Mouse (Mus musculus): ENCODE data around the gene Rxfp4. TPM values are rescaled to one million over a fixed set of nuclear protein-coding genes. Genes with fewer than 3 reads are reported as not detected.
A peak's percentile ranks its signal among the peaks of the same experiment; 100 is the strongest.

Gene Rxfp4
- polyA plus RNA-seq, 1 experiment from 2014 or later = not detected

DNA sequence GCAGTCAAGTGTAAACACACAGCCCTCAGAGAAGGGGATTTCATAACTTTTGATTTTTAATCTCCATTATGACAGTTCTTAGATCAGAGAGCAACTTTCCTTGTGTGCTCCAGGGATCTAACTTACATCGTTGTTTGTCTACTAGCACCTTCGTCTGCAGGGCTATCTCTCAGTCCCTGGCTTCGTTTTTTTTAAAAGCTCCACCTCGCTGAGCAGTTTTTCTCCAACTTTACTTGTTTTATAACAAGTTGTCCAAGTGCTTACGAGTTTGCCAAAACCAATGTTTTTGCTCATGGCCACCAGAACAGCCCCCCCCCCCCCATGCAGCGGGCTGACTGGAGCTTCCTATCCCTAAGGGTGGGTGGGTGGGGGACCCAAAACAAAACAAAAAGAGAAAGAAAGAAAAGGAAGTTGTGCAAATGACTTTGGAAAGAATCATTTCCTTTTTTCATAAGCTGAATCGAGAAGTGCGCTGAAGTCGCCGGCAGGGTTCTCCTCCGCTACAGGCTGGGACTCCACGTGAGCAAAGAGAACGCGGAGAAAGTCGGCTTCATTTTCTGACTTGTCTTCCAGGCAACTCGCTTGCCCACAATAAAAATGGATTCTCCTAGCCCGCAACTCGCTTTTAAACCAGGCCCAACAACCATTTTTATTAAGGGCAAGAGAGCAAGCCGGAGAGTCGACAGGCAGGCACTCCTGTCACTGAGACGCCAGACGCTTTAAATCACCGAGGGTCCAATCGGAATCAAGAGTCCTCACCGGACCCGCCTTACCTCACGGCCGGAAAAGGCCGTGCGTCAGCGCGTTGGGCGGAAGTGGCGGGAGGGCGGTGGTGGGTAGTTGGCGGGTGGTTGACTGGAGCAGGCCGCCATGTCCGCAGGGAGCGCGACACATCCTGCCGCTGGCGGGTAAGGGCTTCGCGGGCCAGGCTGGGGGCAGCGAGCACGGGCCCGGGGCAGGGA is 32.3 kb upstream of the Rxfp4 start, which contains the start of gene Khdc4:
Gene Khdc4, plus strand, starts transcription at position 824 of the 962 bp plus-strand sequence.
- Histone ChIP-seq H3K4me2 (replicated peaks; ENCODE audit: low read depth, low read length) (peak within 1 kb of the TSS; percentile 96), H3K27me3 (ENCODE audit: insufficient read depth, low read length) (no peaks in the 10 kb centered on the region), H3K9ac (replicated peaks; ENCODE audit: low read length) (peak within 1 kb of the TSS; percentile 98), H3K36me3 (ENCODE audit: insufficient read depth, low read length) (peaks cover 26% of the 10 kb centered on the region), H3K27ac (ENCODE audit: low read length) (peak within 1 kb of the TSS; percentile 98), H3K9me3 (ENCODE audit: low read length) (no peaks in the 10 kb centered on the region), H3K4me3 (ENCODE audit: low read length) (peak within 1 kb of the TSS; percentile 98), H3K4me1 (ENCODE audit: insufficient read depth, low read length) (peaks cover 10% of the 10 kb centered on the region)
- ATAC-seq (ENCODE audit: low FRiP score, low TSS enrichment) = peak; percentile 99
- WGBS = under 1% methylated on average over 47 of the region's 47 CpGs

DNA sequence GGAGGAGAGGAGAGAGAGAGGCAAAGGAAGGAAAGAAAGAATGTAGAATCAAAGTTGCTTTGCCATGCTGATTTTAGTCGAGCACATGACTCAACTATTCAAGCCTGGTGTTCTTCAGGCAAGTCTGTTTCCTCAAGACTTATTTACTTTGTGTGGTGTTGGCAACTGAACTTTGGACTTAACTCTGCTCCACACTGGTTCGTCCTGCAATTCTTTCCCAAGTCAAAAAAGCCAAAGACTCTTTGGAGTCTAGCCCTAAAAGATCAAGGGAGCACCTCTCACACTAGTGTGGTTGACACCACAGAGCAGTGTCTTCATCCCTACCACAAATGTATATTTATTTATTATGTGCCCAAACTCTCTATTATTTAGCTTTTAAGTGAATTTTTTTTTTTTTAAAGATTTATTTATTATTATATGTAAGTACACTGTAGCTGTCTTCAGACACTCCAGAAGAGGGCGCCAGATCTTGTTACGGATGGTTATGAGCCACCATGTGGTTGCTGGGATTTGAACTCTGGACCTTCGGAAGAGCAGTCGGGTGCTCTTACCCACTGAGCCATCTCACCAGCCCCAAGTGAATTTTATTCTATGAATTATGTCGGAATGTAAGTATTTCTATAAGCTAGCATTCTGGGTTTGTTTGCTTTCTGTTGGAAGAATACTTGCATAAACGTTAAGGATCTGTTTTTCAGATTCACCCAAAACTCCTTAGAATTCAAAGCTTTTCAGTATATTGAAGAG is 31.5 kb upstream of the Rxfp4 start:
- peak overlapping the region; percentile 98 for H3K4me3 ChIP-seq (ENCODE audit: low read length)
- peak overlapping the region; percentile 65 for H3K4me2 ChIP-seq (replicated peaks; ENCODE audit: low read depth, low read length)
- peak overlapping the region; percentile 98 for H3K27ac ChIP-seq (ENCODE audit: low read length)
- H3K27me3 ChIP-seq (ENCODE audit: insufficient read depth, low read length) = no peaks in the 10 kb centered on the region
- no peak for ATAC-seq (ENCODE audit: low FRiP score, low TSS enrichment)
- peaks cover 17% of the 10 kb centered on the region for H3K36me3 ChIP-seq (ENCODE audit: insufficient read depth, low read length)
- H3K9me3 ChIP-seq (ENCODE audit: low read length) = no peaks in the 10 kb centered on the region
- H3K9ac ChIP-seq (replicated peaks; ENCODE audit: low read length) = no peak overlapping the region; the same call in 1 of the 2 replicates
- H3K4me1 ChIP-seq (ENCODE audit: insufficient read depth, low read length) = peaks cover 10% of the 10 kb centered on the region
- WGBS = 70% methylated on average over 6 of the region's 8 CpGs

DNA sequence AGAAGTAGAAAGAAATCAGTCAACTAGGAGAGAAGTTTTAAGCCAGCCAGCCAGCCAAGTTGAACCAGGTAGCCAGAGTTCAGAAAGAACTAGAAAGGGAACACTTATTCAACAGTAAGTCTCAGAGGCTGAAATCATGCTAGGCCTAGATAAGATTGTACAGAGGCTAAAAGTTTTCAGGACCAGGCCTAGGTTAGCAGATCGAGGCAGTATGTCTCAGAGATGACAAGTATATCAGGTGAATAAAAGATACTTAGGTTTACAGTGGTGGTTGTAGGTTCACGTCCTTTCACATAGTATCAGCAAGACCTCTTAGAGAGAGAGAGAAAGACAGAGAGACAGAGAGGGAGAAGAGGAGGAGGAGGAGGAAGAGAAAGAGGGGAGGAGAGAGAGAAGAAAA is 30.9 kb upstream of the Rxfp4 start:
- no peak overlapping the region for H3K9ac ChIP-seq (replicated peaks; ENCODE audit: low read length)
- no peak overlapping the region for H3K27ac ChIP-seq (ENCODE audit: low read length)
- H3K4me1 ChIP-seq (ENCODE audit: insufficient read depth, low read length) = peaks cover 10% of the 10 kb centered on the region
- peaks cover 12% of the 10 kb centered on the region for H3K36me3 ChIP-seq (ENCODE audit: insufficient read depth, low read length)
- H3K4me3 ChIP-seq (ENCODE audit: low read length) = no peak overlapping the region
- H3K9me3 ChIP-seq (ENCODE audit: low read length) = no peaks in the 10 kb centered on the region
- WGBS = 90% methylated on average over 2 of the region's 2 CpGs
- no peaks in the 10 kb centered on the region for H3K27me3 ChIP-seq (ENCODE audit: insufficient read depth, low read length)
- ATAC-seq (ENCODE audit: low FRiP score, low TSS enrichment) = no peak
- H3K4me2 ChIP-seq (replicated peaks; ENCODE audit: low read depth, low read length) = no peak overlapping the region

DNA sequence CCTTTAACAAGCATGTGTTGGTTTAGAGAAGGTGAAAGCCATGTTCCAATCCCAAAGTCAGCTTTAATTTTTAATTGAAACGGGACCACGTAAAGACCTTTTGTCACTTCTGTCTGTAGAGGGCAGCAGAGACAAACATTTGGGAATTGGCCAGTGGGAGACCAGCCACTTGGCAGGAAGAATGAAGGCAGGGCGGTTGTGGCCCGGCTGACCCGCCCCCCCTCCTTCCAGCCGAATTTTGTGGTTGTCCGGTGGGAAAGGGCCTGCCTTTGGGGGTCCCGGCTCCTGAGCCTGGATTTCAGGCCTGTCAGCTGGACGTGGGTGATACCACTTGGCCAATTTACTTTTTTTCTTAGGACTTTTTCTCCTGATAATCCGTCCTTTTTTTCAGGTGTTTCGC is 24.5 kb upstream of the Rxfp4 start:
- peak overlapping the region; percentile 45 for H3K4me3 ChIP-seq (ENCODE audit: low read length)
- no peak overlapping the region for H3K27ac ChIP-seq (ENCODE audit: low read length)
- H3K36me3 ChIP-seq (ENCODE audit: insufficient read depth, low read length) = no peaks in the 10 kb centered on the region
- peak overlapping the region; percentile 72 for H3K4me2 ChIP-seq (replicated peaks; ENCODE audit: low read depth, low read length)
- H3K27me3 ChIP-seq (ENCODE audit: insufficient read depth, low read length) = no peaks in the 10 kb centered on the region
- peak; percentile 81 for ATAC-seq (ENCODE audit: low FRiP score, low TSS enrichment)
- peak overlapping the region; percentile 70 for H3K9ac ChIP-seq (replicated peaks; ENCODE audit: low read length)
- WGBS = 8% methylated on average over 11 of the region's 11 CpGs
- 0 out of 2 replicates have a peak, but pooled peaks cover 3% of the 10 kb centered on the region for H3K4me1 ChIP-seq (ENCODE audit: insufficient read depth, low read length)
- H3K9me3 ChIP-seq (ENCODE audit: low read length) = no peaks in the 10 kb centered on the region

DNA sequence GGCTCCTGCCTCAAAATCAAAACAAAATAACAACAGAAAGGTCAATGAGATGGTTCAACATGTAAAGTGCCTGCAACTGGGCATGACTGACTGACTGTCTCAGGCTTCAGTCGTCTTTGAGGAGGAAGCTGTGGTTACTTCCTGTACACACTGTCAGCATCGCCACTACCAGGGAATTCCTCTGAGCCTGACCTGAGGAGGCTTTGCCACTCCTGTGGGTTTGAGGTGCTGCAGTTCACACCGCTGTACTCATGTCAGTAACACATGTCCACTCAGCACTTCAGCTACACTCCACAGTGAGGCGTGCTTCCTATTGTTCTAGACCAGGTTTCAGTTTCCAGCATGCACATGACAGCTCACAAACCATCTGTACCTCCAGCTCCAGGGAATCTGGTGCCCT is 11.2 kb upstream of the Rxfp4 start:
- no peak overlapping the region for H3K4me3 ChIP-seq (ENCODE audit: low read length)
- no peaks in the 10 kb centered on the region for H3K9me3 ChIP-seq (ENCODE audit: low read length)
- no peak overlapping the region for H3K9ac ChIP-seq (replicated peaks; ENCODE audit: low read length)
- no peaks in the 10 kb centered on the region for H3K36me3 ChIP-seq (ENCODE audit: insufficient read depth, low read length)
- no peaks in the 10 kb centered on the region for H3K4me1 ChIP-seq (ENCODE audit: insufficient read depth, low read length)
- WGBS = 68% methylated on average over 4 of the region's 4 CpGs
- no peak overlapping the region for H3K4me2 ChIP-seq (replicated peaks; ENCODE audit: low read depth, low read length)
- H3K27ac ChIP-seq (ENCODE audit: low read length) = no peak overlapping the region
- H3K27me3 ChIP-seq (ENCODE audit: insufficient read depth, low read length) = no peaks in the 10 kb centered on the region
- ATAC-seq (ENCODE audit: low FRiP score, low TSS enrichment) = no peak

DNA sequence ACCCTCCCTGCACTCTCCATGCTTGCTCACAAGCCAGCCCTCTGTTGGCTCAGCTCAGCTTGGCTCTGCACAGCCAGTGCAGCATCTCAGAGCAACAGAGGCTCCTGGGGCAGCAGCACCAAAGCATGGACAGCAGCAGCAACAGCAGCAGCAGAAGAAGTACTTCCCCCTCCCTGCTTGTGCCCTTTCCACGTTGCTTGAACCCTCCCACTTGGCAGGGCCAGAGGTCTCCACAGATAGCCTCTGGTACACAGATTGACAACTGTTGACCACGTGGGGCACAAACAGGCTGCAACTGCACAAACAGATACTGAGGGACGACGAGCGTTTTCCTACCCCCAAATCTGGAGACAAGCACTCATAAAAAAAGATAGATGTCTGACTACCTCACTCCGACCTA is 6.9 kb upstream of the Rxfp4 start:
- no peak for ATAC-seq (ENCODE audit: low FRiP score, low TSS enrichment)
- no peaks in the 10 kb centered on the region; the same call in 1 of the 2 replicates for H3K4me1 ChIP-seq (ENCODE audit: insufficient read depth, low read length)
- 15% methylated on average over 6 of the region's 6 CpGs for WGBS
- no peaks in the 10 kb centered on the region for H3K36me3 ChIP-seq (ENCODE audit: insufficient read depth, low read length)
- H3K4me3 ChIP-seq (ENCODE audit: low read length) = no peak overlapping the region
- H3K9me3 ChIP-seq (ENCODE audit: low read length) = no peaks in the 10 kb centered on the region
- no peak overlapping the region for H3K9ac ChIP-seq (replicated peaks; ENCODE audit: low read length)
- no peak overlapping the region for H3K4me2 ChIP-seq (replicated peaks; ENCODE audit: low read depth, low read length)
- no peak overlapping the region for H3K27ac ChIP-seq (ENCODE audit: low read length)
- H3K27me3 ChIP-seq (ENCODE audit: insufficient read depth, low read length) = no peaks in the 10 kb centered on the region

DNA sequence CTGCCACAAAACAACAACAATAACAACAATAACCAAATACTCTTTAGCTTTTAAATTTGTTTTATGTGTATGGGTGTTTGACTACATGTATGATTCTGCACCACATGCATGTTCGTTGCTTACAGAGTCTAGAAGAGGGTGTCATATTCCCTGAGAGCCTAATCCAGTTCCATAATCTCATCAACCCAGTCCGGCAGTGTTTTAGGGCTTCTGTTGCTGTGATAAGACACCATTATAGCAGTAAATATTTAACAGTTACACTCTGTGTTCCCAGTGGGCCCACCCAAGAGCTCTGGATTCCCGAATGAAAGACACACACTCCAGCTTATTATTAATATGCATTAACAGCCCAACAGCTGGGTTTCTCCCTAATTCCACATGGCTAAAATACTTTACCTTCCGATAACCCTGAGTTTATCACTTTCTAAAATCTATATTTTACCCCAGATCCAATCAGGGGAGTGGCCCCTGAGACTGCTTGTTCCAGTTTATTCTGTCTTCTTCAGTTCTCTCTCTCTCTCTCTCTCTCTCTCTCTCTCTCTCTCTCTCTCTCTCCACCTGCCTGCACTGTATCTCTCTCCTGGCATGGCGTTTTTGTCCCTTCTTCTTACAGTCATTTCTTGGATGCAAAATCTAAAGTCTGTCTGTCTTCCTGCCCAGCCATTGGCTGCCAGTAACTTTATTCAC is 5.6 kb upstream of the Rxfp4 start:
- Histone ChIP-seq H3K9me3 (ENCODE audit: low read length) (no peaks in the 10 kb centered on the region), H3K36me3 (ENCODE audit: insufficient read depth, low read length) (no peaks in the 10 kb centered on the region)
- WGBS = 65% methylated on average over 5 of the region's 5 CpGs

DNA sequence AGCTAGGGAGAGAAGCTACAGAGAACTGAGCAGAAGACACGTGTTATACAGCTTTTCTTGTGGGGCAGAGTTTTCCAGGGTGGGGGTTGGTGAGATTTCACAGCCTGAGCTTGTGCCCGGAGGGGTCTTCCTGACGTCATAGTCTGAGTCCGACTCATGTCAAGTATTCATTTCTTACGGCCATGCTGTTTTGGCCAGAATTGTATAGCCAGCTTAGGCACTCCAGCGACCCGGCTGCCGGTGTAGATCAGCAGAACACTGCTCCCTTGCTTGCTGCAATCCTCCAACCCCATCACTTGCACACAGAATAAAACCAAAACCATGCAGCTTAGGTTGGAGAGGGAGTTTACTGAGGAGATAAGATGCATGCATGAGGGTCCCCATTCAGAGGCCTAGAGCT is 2.7 kb upstream of the Rxfp4 start:
- Histone ChIP-seq H3K4me2 (replicated peaks; ENCODE audit: low read depth, low read length) (no peak overlapping the region), H3K27ac (ENCODE audit: low read length) (no peak overlapping the region), H3K27me3 (ENCODE audit: insufficient read depth, low read length) (no peaks in the 10 kb centered on the region), H3K9ac (replicated peaks; ENCODE audit: low read length) (no peak overlapping the region), H3K9me3 (ENCODE audit: low read length) (no peaks in the 10 kb centered on the region), H3K4me1 (ENCODE audit: insufficient read depth, low read length) (no peaks in the 10 kb centered on the region; the same call in 1 of the 2 replicates), H3K36me3 (ENCODE audit: insufficient read depth, low read length) (no peaks in the 10 kb centered on the region), H3K4me3 (ENCODE audit: low read length) (no peak overlapping the region)
- ATAC-seq (ENCODE audit: low FRiP score, low TSS enrichment) = no peak
- 66% methylated on average over 8 of the region's 8 CpGs for WGBS

More for the DNA sequence above, 5.6 kb upstream of the Rxfp4 start:
- Histone ChIP-seq H3K4me3 (ENCODE audit: low read length) (no peak overlapping the region), H3K4me2 (replicated peaks; ENCODE audit: low read depth, low read length) (no peak overlapping the region), H3K4me1 (ENCODE audit: insufficient read depth, low read length) (no peaks in the 10 kb centered on the region; the same call in 1 of the 2 replicates), H3K9ac (replicated peaks; ENCODE audit: low read length) (no peak overlapping the region), H3K27me3 (ENCODE audit: insufficient read depth, low read length) (no peaks in the 10 kb centered on the region), H3K27ac (ENCODE audit: low read length) (no peak overlapping the region)
- ATAC-seq (ENCODE audit: low FRiP score, low TSS enrichment) = no peak

DNA sequence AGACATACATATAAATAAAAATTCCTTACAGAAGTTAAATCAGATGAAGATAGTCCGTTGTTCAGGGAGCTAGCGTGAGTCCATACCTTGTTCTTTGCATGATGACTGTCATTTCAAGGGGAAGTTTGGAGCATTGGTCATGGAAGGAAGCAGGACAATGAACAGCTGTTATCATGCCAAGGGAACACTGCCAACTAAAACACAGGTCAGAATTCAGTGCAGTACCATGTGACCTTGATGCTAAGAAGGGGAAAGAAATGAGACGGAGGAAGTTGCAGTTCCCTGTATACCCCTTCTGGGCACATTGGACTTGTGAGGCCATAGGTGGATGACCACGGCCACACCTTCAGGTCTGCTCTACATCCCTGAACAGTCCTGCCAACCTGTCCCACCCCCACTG is 1.7 kb upstream of the Rxfp4 start:
- no peak overlapping the region for H3K27ac ChIP-seq (ENCODE audit: low read length)
- H3K36me3 ChIP-seq (ENCODE audit: insufficient read depth, low read length) = no peaks in the 10 kb centered on the region
- no peak overlapping the region for H3K4me3 ChIP-seq (ENCODE audit: low read length)
- H3K27me3 ChIP-seq (ENCODE audit: insufficient read depth, low read length) = no peaks in the 10 kb centered on the region
- H3K4me1 ChIP-seq (ENCODE audit: insufficient read depth, low read length) = no peaks in the 10 kb centered on the region; the same call in 1 of the 2 replicates
- no peaks in the 10 kb centered on the region for H3K9me3 ChIP-seq (ENCODE audit: low read length)
- no peak for ATAC-seq (ENCODE audit: low FRiP score, low TSS enrichment)
- no peak overlapping the region for H3K9ac ChIP-seq (replicated peaks; ENCODE audit: low read length)
- 54% methylated on average over 4 of the region's 4 CpGs for WGBS
- H3K4me2 ChIP-seq (replicated peaks; ENCODE audit: low read depth, low read length) = no peak overlapping the region

All from kidney, embryonic 16.5 days (tissue).